Mouse (Mus musculus) midbrain, embryonic 15.5 days (tissue): ENCODE measurements around the gene Dpyd. TPM values are rescaled to one million over a fixed set of nuclear protein-coding genes. Genes with fewer than 3 reads are reported as not detected.
A peak's percentile ranks its signal among the peaks of the same experiment; 100 is the strongest.

ENCODE experiments used
- ATAC-seq: fragments of 200-750 bp; cut with Nextera tagmentation; replicated peaks from 2 replicates; pipeline ENCODE4 v1.8.0; 2017; ENCODE audit warnings: moderate TSS enrichment
- H3K27ac ChIP-seq: fragments of 300-500 bp; sonication (generic); 2 replicates; pipeline ENCODE4 v1.5.1; 2015; ENCODE audit warnings: mild to moderate bottlenecking, inconsistent platforms
- H3K27me3 ChIP-seq: fragments of 300-500 bp; sonication (generic); replicated peaks from 2 replicates; pipeline ENCODE4 v1.6.1; 2015; ENCODE audit warnings: inconsistent platforms
- H3K36me3 ChIP-seq: fragments of 300-500 bp; sonication (generic); replicated peaks from 2 replicates; pipeline ENCODE4 v1.6.1; 2015; ENCODE audit warnings: inconsistent platforms
- H3K4me1 ChIP-seq: fragments of 300-500 bp; sonication (generic); 2 replicates; pipeline ENCODE4 v1.6.1; 2015; ENCODE audit warnings: inconsistent platforms
- H3K4me2 ChIP-seq: fragments of 300-500 bp; sonication (generic); 2 replicates; pipeline ENCODE4 v1.6.1; 2015; ENCODE audit warnings: inconsistent platforms, mild to moderate bottlenecking, moderate library complexity
- H3K4me3 ChIP-seq: fragments of 300-500 bp; sonication (generic); 2 replicates; pipeline ENCODE4 v1.5.1; 2015; ENCODE audit warnings: mild to moderate bottlenecking, inconsistent platforms
- H3K9ac ChIP-seq: fragments of 300-500 bp; sonication (generic); 2 replicates; pipeline ENCODE4 v1.6.1; 2015; ENCODE audit warnings: mild to moderate bottlenecking, inconsistent platforms
- H3K9me3 ChIP-seq: fragments of 300-500 bp; sonication (generic); 2 replicates; pipeline ENCODE4 v1.6.1; 2016; ENCODE audit warnings: inconsistent platforms
- WGBS: fragments of 180-500 bp; shearing (Covaris S2); methylation state at CpG from one replicate; pipeline ENCODE4 v1.1.7; 2015; ENCODE audit warnings: mixed read lengths; 5-methylcytosine and 5-hydroxymethylcytosine counted together
- polyA plus RNA-seq: library from polyadenylated mRNA; unstranded; fragments of >200 nt; fragmentation: Nextera tagmentation; extraction: Ambion mirVana; gene quantifications from 2 replicates; pipeline ENCODE4 v1.2.1, GENCODE M21; 2015

The Dpyd gene
- polyA plus RNA-seq, 1 experiment from 2014 or later = 5.1 TPM

DNA sequence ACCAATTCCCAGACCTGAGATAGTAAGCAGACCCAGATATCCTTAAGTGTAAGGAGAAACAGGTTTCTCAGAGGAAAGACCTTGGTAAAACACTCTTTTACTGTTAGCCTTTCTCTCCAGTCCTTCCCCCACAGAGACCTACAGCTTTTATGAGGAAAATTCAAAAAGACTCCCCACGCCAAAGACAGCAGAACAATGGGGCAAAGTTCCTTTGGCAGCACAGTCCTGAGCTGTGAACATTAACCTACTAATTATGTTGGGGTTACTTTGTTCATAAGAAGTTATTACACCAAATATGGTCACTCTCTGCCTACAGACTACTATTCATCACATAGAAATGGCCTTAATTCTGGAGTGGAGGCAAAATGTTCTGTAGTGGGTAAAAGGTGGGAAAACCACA lies 480.7 kb downstream of the Dpyd start:
- no peaks in the 10 kb centered on the region for H3K9me3 ChIP-seq
- no peak overlapping the region for H3K9ac ChIP-seq
- H3K4me1 ChIP-seq = no peaks in the 10 kb centered on the region
- H3K36me3 ChIP-seq = no peaks in the 10 kb centered on the region
- no peak overlapping the region for H3K4me2 ChIP-seq
- H3K27me3 ChIP-seq = no peaks in the 10 kb centered on the region
- no peak for ATAC-seq
- H3K27ac ChIP-seq = no peak overlapping the region
- H3K4me3 ChIP-seq = no peak overlapping the region
- WGBS = 67% methylated on average over 1 of the region's 1 CpGs

DNA sequence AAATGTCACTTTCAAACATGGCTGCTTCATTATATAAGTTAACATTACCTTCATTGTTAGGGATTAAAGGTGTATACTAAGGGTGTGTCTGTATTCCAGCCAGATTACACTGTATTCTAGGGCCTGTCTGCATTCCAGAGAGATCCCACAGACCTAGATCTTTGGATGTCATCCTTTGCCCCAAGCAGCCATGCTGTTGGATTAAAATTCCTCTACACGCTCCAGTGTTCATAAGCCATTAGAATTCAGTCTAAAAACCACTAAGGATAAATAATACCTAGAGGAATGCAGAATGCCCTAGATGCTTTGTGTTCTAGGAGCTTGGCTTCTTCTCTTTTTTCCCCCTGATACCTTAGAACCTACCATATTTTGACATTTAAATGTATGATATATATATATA lies 494.2 kb downstream of the Dpyd start:
- no peak overlapping the region for H3K4me3 ChIP-seq
- H3K9me3 ChIP-seq = no peaks in the 10 kb centered on the region
- H3K27ac ChIP-seq = no peak overlapping the region
- H3K4me2 ChIP-seq = no peak overlapping the region
- no peaks in the 10 kb centered on the region for H3K4me1 ChIP-seq
- no peak for ATAC-seq
- 71% methylated on average over 1 of the region's 1 CpGs for WGBS
- no peaks in the 10 kb centered on the region for H3K27me3 ChIP-seq
- H3K36me3 ChIP-seq = no peaks in the 10 kb centered on the region
- no peak overlapping the region for H3K9ac ChIP-seq

DNA sequence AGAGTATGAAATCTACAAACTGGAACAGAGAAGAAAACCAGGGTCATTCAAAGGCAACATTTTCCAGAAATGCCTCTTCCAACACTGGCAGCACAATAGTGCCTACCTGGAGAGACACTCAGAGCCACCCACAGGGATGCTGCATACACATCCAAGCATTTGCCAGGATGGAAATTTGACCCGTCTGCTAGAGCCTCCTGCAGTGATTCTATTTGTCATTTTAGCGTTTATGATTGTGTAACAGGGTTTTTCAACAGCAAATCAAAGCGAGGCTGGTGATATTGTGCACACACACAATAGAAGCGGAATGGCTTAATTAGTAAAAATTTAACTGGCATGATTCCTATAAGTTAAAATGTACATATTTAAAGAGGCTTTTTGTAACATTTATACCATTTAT lies 501.3 kb downstream of the Dpyd start:
- no peak overlapping the region for H3K9ac ChIP-seq
- H3K9me3 ChIP-seq = no peaks in the 10 kb centered on the region
- H3K4me2 ChIP-seq = no peak overlapping the region
- 0 out of 2 replicates have a peak overlapping the region, but pooled peaks have one; percentile 4 for H3K27ac ChIP-seq
- WGBS = 29% methylated on average over 4 of the region's 4 CpGs
- peak; percentile 62; the same call in 1 of the 2 replicates for ATAC-seq
- H3K4me1 ChIP-seq = no peaks in the 10 kb centered on the region; the same call in 1 of the 2 replicates
- H3K36me3 ChIP-seq = no peaks in the 10 kb centered on the region
- H3K27me3 ChIP-seq = no peaks in the 10 kb centered on the region
- no peak overlapping the region for H3K4me3 ChIP-seq

DNA sequence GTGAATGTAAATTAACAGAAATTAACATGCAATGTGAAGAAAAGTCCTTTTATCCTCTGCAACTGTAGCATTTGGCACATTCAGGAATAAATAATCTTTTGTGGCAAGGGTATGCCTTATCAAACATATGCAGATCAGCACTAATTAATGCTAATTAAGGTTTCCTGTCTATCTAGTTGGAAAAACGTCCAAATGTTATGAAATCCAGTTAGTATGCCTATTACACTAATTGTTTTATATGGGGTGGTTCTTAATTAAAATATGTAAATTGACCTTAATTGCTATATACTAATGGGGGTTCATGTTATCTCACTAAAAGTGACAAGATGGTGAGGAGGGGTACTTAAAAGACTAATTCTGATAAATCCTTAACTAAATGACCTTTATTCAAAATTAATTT lies 501.7 kb downstream of the Dpyd start:
- H3K4me2 ChIP-seq = no peak overlapping the region
- no peak overlapping the region for H3K9ac ChIP-seq
- H3K27me3 ChIP-seq = no peaks in the 10 kb centered on the region
- ATAC-seq = peak; percentile 69; the same call in 1 of the 2 replicates
- no peaks in the 10 kb centered on the region for H3K36me3 ChIP-seq
- H3K27ac ChIP-seq = no peak overlapping the region
- no peaks in the 10 kb centered on the region; the same call in 1 of the 2 replicates for H3K4me1 ChIP-seq
- WGBS = 16% methylated on average over 1 of the region's 1 CpGs
- no peaks in the 10 kb centered on the region for H3K9me3 ChIP-seq
- H3K4me3 ChIP-seq = no peak overlapping the region

DNA sequence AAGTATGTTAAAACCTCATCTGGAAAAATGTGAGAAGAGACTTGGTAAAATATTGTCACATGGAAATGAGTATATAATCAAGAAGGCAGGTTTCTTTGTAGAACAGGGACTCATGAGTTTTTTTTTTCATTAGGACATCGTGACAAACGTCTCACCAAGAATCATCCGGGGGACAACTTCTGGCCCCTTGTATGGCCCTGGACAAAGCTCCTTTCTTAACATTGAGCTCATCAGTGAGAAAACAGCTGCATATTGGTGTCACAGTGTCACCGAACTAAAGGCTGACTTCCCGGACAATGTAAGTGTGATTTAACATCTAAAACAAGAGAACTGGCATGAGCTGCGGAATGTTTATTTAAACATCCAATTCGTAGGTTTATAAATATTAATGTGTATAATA lies 502.8 kb downstream of the Dpyd start:
- Histone ChIP-seq H3K36me3 (no peaks in the 10 kb centered on the region), H3K27me3 (no peaks in the 10 kb centered on the region), H3K27ac (no peak overlapping the region), H3K4me1 (no peaks in the 10 kb centered on the region; the same call in 1 of the 2 replicates), H3K4me2 (no peak overlapping the region), H3K9ac (no peak overlapping the region), H3K9me3 (no peaks in the 10 kb centered on the region), H3K4me3 (no peak overlapping the region)
- WGBS = 41% methylated on average over 7 of the region's 7 CpGs
- ATAC-seq = no peak

DNA sequence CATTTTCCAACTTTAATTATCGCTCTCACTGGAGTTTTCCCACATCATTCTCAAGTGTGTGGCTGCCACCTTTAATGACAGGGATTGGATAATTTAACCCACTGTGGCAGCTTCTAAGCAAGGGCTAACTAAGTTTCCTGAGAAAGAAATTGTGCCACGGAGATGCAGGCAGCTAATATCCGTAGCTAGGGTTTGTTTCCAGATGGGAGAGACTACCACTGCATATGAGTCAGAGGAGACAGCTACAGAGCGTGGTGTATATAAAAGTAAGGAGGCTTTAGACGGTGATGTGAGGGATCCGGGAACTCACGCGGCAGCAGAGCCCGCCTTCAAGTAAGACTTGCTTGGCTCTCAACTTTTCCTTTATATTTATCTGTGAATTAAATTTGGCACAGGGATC lies 505.3 kb downstream of the Dpyd start:
- 64% methylated on average over 9 of the region's 9 CpGs for WGBS
- Histone ChIP-seq H3K4me2 (no peak overlapping the region), H3K4me3 (no peak overlapping the region), H3K36me3 (no peaks in the 10 kb centered on the region), H3K9ac (no peak overlapping the region), H3K4me1 (no peaks in the 10 kb centered on the region; the same call in 1 of the 2 replicates), H3K27ac (no peak overlapping the region), H3K9me3 (no peaks in the 10 kb centered on the region), H3K27me3 (no peaks in the 10 kb centered on the region)
- ATAC-seq = no peak

DNA sequence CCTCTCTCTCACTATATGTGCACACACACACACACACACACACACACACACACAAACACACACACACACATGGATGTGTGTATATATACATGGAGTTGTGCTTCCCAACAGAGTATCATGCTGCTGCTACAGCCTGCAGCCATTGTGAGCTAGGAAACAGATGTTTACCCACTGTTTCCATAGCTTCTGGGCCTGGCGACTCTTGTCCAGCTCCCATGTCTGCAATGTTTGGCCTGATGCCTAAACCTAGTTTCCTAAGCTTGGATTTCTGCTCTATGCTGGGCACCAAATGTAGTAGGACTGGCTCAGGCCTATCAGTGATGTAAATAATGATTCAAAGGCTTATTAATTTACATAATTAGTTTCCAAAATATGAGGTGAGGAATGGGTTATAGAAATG lies 524.7 kb downstream of the Dpyd start:
- no peak for ATAC-seq
- no peak overlapping the region for H3K27ac ChIP-seq
- 47% methylated on average over 1 of the region's 1 CpGs for WGBS
- no peak overlapping the region for H3K4me2 ChIP-seq
- H3K4me3 ChIP-seq = no peak overlapping the region
- no peaks in the 10 kb centered on the region for H3K36me3 ChIP-seq
- H3K27me3 ChIP-seq = no peaks in the 10 kb centered on the region
- H3K9ac ChIP-seq = no peak overlapping the region
- H3K9me3 ChIP-seq = no peaks in the 10 kb centered on the region
- H3K4me1 ChIP-seq = no peaks in the 10 kb centered on the region

DNA sequence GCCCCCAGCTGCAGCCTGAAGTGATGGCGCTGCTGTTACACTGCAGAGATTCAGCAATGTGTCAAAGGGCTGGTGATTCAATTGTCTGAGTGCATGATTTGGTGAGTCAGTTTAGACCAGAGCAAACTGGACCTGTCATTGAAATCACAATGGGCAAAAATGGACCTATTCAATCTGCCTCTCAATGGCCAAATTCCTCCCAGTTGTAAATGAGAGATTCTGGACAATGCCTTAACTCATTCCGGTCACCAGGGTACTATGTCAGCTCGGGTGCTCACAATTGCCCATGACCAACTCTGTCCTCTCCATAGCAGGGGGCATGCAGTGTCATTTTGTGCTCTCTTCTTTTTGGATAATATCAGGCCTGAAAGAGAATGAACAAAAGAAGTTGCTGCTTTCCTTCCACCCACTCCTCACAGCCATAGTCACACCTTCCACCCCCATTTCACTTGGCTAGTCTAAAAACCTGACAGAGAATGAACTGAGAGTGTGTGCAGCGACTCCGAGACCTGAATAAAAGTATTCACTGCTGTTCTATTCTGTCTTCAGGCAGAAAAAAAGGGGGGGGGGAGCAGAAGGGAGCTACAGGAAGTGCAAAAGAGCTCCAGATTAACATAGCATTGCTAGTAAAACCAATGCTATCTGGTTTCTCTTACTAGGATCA lies 533.4 kb downstream of the Dpyd start:
- Histone ChIP-seq H3K36me3 (no peaks in the 10 kb centered on the region), H3K4me1 (no peaks in the 10 kb centered on the region), H3K27me3 (no peaks in the 10 kb centered on the region), H3K9ac (no peak overlapping the region), H3K4me3 (no peak overlapping the region), H3K27ac (no peak overlapping the region), H3K4me2 (no peak overlapping the region), H3K9me3 (no peaks in the 10 kb centered on the region)
- WGBS = 18% methylated on average over 5 of the region's 5 CpGs
- ATAC-seq = no peak

DNA sequence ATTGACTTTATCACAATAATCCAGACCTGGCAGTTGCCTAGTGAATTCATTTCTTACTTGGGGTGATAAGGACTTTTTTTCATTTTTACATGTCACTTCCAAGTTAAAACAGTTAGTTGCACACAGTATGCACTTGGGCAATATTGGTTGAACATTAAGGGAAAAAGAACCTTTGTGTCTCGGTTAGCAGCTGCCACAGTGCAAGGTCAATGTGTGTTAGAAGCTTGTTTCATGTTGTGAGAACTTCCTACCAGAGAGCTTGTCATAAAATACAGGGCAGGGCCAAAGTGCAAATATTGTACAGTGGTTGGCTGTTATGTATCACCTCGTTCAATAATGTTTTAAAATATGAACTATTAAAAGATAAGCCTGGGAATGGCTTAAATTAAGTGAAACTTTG lies 564.1 kb downstream of the Dpyd start:
- Histone ChIP-seq H3K4me3 (no peak overlapping the region), H3K27me3 (no peaks in the 10 kb centered on the region), H3K4me2 (no peak overlapping the region), H3K4me1 (no peaks in the 10 kb centered on the region), H3K27ac (no peak overlapping the region), H3K9me3 (no peaks in the 10 kb centered on the region), H3K9ac (no peak overlapping the region), H3K36me3 (no peaks in the 10 kb centered on the region)
- ATAC-seq = no peak
- 68% methylated on average over 2 of the region's 2 CpGs for WGBS

DNA sequence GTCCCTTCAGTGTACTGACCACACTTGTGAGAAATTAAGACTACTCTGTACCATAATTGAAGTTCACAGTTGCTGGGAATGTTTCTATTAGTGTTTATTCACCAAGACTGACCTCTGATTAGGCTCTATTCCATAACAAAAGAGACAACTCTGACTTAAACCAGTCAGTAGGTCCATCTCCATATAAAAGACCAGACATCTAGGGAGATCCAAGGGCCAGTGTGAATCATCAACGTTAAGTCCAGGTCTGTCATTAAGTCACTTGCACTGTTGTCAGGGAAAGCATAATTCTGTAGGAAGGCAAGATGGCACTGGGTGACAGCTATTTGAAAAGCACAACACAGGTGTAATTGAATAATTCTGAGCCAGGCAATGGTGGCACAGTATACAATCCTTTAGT lies 566.1 kb downstream of the Dpyd start:
- 71% methylated on average over 1 of the region's 1 CpGs for WGBS
- Histone ChIP-seq H3K4me1 (no peaks in the 10 kb centered on the region), H3K4me3 (no peak overlapping the region), H3K27me3 (no peaks in the 10 kb centered on the region), H3K27ac (no peak overlapping the region), H3K9ac (no peak overlapping the region), H3K9me3 (no peaks in the 10 kb centered on the region), H3K36me3 (no peaks in the 10 kb centered on the region), H3K4me2 (no peak overlapping the region)
- ATAC-seq = no peak

DNA sequence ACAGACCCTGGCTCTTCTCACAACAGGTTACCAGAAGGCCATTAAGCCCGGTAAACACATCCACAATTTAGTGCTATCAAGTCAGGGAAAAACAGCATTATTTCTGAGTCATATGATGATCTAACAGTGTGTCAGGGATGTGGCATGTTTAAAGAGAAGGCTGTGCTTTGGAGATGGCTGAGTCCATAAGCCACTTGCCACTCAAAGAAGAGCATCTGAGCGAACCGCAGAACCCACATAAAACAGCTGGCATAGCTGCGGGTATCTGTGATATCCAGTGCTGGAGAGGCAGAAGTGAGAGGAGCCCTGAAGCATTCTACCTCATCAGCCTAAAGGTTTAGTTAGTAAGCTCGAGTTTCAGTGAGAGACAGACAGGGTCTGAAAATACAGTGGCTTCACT lies 581.1 kb downstream of the Dpyd start:
- no peaks in the 10 kb centered on the region for H3K36me3 ChIP-seq
- H3K9me3 ChIP-seq = no peaks in the 10 kb centered on the region
- no peak for ATAC-seq
- WGBS = 48% methylated on average over 5 of the region's 5 CpGs
- no peak overlapping the region for H3K27ac ChIP-seq
- H3K4me2 ChIP-seq = no peak overlapping the region
- no peak overlapping the region for H3K4me3 ChIP-seq
- no peak overlapping the region for H3K9ac ChIP-seq
- no peaks in the 10 kb centered on the region for H3K4me1 ChIP-seq
- no peaks in the 10 kb centered on the region for H3K27me3 ChIP-seq

DNA sequence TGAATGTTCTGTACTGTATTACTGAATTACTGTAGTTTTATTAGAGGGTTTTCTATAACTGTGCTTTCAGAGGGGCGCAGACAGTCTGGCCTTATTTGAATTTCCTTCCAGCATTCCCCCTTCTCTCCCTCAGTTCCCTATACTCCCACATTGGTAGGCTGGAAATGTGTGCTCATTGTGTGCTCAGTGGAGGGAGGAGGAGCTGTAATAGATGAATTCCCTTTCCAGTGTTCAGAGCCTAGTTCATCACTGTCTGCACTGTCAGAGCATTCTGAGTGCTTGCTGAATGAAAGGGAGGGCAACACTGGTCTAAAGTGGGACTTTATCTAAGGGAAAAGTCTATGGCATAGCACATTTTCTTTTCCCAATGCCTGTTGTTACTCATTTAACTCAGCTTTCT lies 582.9 kb downstream of the Dpyd start:
- Histone ChIP-seq H3K4me2 (no peak overlapping the region), H3K27me3 (no peaks in the 10 kb centered on the region), H3K9ac (no peak overlapping the region), H3K4me3 (no peak overlapping the region), H3K9me3 (no peaks in the 10 kb centered on the region), H3K27ac (no peak overlapping the region), H3K4me1 (no peaks in the 10 kb centered on the region), H3K36me3 (no peaks in the 10 kb centered on the region)
- no peak for ATAC-seq
- WGBS = 84% methylated on average over 1 of the region's 1 CpGs

DNA sequence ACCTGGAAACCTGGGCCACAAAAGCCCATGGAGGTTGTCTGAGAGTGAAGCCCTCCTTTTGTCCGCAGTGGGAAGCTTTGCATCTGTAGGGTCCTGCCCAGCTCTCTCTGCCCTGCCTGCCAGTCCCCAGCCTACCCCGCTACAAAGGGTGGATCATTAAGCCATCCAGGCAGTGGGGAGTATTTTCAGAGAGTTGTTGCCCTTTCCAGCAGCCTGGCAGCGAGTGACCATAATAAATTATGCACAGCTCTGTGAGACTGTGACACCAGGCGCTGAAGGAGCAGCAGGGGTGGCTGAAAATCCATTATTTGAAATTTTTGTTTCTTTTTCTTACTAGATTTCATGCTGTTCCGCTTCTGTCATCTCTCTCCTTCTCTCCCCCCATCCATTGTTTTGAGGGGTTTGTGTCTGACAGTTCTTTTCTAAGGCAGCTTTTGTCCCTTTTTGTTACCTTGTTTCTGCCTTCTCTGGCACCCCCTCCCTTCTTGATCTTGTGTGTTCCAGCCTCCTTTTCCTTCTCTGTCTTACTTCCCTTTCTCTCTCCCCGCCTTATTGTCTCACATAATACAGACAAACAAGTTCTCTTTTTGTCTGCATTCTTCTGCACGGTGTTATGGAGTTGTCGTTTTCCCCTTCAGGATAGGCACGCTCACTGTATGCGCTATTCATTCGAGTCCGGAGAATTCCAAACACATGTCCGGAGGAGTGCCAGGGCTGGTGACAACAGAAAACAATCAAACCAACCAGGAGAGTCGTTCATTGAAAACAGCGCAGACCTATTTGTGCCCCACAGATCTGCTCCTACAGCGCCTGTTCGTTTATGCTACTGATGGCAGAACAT lies 592.9 kb downstream of the Dpyd start:
- no peaks in the 10 kb centered on the region for H3K27me3 ChIP-seq

More for the DNA sequence above, 592.9 kb downstream of the Dpyd start:
- WGBS = 5% methylated on average over 17 of the region's 17 CpGs
- H3K4me3 ChIP-seq = peak overlapping the region; percentile 29
- peak overlapping the region; percentile 29 for H3K9ac ChIP-seq
- no peaks in the 10 kb centered on the region for H3K36me3 ChIP-seq
- peaks cover 6% of the 10 kb centered on the region for H3K4me1 ChIP-seq
- peak; percentile 92 for ATAC-seq
- H3K27ac ChIP-seq = peak overlapping the region; percentile 62
- H3K4me2 ChIP-seq = peak overlapping the region; percentile 49
- no peaks in the 10 kb centered on the region for H3K9me3 ChIP-seq
